Mouse (Mus musculus) kidney, postnatal 10 days (tissue): ENCODE measurements around the gene Gm27021.

Experiments
- DNase-seq: peaks from one replicate; pipeline ENCODE4 v3.0.0; 2021; ENCODE audit warnings: mixed read lengths

The Gm27021 gene

GRCm38 (mm10) chr8:120595963-120596362 lies 71.9 kb downstream of the Gm27021 start:
- peak; percentile 79 for DNase-seq

- peak; percentile 32 for DNase-seq
Observed at GRCm38 (mm10) chr8:120594571-120594970, 73.3 kb downstream of the Gm27021 start.

GRCm38 (mm10) chr8:120591587-120592292 lies 76.1 kb downstream of the Gm27021 start:
- no peak for DNase-seq

GRCm38 (mm10) chr8:120589921-120590320 lies 78.0 kb downstream of the Gm27021 start:
- peak; percentile 72 for DNase-seq

- peak; percentile 100 for DNase-seq
Observed at GRCm38 (mm10) chr8:120588908-120589771, 78.7 kb downstream of the Gm27021 start, which contains the start of gene Gins2. Gene Gins2, minus strand, starts transcription at chr8:120589304.

DNA sequence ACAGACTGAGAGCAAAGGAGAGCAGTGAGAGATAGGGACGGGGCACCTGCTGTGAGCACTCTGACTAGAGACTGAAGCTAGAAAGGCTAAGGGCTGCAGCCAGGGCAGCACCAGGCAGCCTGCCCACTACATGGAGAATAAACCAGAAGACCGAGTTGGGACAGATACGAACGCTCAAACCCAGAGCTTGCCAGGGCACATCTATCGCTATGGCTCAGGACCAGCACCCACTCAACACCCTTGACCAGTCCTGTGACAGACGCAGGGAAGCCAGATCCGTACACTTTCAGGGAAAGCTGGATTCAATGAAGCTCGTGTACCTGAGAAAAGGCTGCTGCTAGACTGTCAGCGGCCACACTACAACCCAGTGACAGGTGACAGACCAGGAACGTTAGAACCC lies 82.4 kb downstream of the Gm27021 start:
- DNase-seq: no peak

- DNase-seq: no peak
Observed at GRCm38 (mm10) chr8:120581811-120582210, 86.1 kb downstream of the Gm27021 start.

DNA sequence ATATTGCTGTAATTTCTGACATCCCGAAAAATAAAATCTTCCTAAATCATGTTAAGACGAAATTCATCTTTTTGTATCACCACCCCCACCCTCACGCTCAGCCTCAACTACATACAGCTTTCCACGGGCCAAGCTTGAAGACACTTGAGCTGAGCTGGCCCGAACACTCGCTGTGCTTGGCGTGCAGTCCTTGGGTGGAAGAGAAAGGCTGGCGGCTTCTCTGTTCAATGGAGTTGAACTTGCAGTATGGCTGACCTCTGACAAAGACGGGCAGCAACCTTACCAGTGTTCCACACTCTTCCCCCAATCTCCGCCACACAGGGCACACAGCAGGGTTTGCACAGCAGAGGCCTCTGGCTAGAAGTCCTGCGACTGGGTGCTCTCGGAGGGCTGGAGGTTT lies 86.5 kb downstream of the Gm27021 start:
- DNase-seq: no peak

GRCm38 (mm10) chr8:120580336-120581000 lies 87.4 kb downstream of the Gm27021 start:
- no peak for DNase-seq

DNA sequence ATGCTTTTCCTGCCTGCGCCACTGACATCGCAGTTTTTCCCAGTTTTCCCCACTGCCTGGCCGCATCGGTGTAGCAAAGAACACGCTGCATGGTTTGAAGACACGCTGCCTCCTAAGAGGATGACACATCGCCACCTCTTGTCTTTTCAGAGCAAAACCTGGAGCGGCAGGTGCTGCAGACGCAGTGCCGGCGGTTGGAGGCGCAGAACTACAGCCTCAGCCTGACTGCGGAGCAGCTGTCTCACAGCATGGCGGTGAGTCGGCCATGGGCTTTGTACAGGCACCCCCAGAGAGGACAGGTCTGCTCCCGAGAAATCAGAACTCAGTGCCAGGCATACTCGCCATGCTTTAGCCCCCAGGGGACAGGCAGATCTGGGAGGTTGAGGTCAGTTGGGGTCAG lies 90.1 kb downstream of the Gm27021 start:
- DNase-seq: no peak

DNA sequence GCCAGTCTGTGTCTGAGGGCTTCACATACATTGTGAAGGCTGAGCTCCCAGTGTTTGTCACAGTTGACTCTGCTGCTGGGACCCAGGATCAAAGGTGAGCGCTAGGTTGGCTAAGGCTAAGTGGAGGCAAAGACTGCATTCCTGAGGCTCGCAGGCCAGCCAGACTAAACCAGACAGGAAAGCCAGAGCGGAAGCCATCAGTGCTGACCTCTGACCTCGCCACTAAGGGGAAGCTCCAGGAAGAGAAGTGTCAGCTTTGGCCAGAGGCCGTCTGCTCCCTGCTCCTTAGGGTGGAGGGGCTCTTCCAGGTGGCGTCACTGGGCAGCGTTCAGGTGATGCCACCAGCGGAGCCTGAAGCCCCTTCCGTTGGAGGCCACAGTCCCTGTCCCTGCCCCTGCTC lies 92.1 kb downstream of the Gm27021 start:
- DNase-seq: peak; percentile 81

- peak; percentile 67 for DNase-seq
Observed at GRCm38 (mm10) chr8:120574941-120575340, 92.9 kb downstream of the Gm27021 start.

DNA sequence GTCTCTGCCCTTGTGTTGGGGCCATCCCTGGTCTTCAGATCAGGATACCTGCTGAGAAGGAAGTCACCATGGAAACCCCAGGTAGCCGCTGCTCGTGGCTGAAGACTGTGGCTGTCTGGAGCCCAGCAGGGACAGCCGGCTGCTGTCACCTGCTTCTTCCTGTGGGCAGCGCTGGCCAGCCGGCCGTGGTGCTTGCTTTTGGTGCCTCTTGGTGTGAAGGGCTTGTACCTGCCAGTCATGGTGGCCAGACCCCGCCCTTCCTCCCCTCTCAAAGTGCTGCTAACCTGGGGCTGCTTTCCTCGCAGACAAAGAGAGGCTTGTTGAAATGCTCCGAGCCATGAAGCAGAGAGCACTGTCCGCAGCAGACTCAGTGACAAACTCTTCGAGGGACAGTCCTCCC lies 94.0 kb downstream of the Gm27021 start:
- DNase-seq: no peak

- DNase-seq: no peak
Observed at GRCm38 (mm10) chr8:120572534-120572933, 95.3 kb downstream of the Gm27021 start.

DNA sequence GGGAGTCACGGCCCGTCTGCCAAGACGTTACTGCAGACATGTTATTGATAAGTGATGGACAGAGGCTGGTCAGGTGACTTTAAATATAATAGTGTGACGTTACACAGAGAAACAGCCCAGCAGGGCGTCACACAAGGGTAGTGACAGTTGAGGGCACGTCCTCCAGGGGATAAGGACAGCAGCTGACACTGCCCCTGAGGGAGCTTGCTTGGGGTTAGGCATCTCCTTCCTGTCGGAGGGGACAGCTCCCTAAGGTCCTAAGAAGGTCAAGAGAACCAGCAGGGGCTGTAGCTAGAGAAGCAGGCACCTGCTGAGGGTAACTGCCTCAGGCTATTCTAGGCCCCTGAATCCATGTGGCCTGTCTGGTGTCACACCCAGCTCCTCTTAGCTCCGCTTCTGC lies 96.3 kb downstream of the Gm27021 start:
- no peak for DNase-seq

DNA sequence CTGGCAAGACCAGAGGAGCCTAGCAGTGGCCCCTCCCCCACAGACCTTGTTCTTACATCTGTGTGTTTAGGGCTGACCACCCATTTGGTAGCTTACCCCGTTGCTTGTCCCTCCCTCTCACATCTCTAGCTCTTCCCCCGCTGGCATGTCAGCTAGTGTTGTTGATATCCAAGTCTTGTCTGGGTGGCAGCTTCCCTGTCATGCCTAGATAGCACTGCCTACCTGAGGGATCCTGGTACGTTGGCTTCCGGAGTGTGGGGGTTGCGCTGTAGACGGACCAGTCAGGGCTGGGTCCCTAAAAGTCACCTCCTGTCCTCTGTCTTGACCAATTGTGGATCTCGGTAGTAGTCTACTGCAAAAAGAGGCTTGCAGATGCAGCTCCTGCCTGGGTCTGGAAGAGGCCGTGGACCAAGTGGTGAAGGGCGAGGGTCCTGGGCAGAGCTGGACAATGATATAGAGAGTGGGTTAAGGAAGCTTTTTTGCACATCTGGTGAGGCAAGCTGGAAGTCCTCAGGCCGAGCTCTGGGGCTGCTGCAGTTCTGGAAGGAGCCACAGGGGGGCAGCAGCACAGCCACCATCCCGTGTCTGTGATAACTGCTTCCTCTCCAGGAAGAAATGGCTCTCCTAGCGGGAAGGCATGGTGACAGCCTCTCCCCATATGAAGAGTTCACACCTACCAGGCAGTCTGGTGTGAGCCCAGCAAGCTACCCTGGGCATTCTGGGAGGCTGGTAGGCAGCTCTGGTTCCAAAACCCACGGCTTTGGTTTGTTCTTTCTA lies 97.8 kb downstream of the Gm27021 start:
- peak; percentile 88 for DNase-seq

GRCm38 (mm10) chr8:120569123-120569522 lies 98.8 kb downstream of the Gm27021 start:
- no peak for DNase-seq

- no peak for DNase-seq
Observed at GRCm38 (mm10) chr8:120568164-120568798, 99.6 kb downstream of the Gm27021 start.

GRCm38 (mm10) chr8:120567731-120568130 lies 100.1 kb downstream of the Gm27021 start:
- no peak for DNase-seq

- no peak for DNase-seq
Observed at GRCm38 (mm10) chr8:120566681-120567080, 101.2 kb downstream of the Gm27021 start.

DNA sequence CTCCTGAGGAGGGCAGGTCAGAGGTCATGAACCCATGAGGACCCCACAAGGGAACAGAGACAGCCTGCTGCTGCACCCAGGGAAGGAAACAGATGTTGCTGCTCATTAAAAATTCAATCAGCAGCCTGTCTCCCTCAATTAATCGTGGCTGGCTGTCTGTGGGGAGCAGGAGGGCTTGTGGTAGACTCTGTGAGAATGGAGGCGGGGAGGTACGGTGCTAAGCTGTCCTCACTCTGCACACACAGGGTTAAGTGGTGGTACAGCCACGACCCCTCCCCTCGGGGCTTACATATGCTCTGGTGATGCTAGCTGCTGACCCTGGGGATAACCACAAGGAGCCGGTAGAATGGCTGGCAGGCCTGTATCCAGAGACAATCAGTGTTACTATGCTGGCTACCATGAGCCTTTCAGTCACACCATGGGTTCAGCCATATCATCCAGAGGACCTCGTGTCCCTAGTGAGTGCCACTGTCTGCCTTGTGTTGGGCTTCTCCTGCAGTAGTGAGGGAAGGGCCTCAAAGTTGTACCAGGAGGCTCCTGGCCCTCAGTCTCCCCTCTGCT lies 102.6 kb downstream of the Gm27021 start:
- DNase-seq: no peak
